Mouse (Mus musculus) ES-E14 (cell line): ENCODE results near the gene Cntnap2. TPM values are rescaled to one million over a fixed set of nuclear protein-coding genes. Genes with fewer than 3 reads are reported as not detected.

Experiments used
- DNase-seq: peaks from one replicate; pipeline ENCODE4 v3.0.0-alpha.2; 2013; ENCODE audit warnings: low read depth, low spot score
- H3K27ac ChIP-seq: 2 replicates; pipeline ENCODE4 v1.5.1; 2012; ENCODE audit warnings: low read depth, mild to moderate bottlenecking, low read length, moderate library complexity, mixed read lengths; ENCODE audit not compliant: poor library complexity, insufficient read depth, severe bottlenecking
- H3K36me3 ChIP-seq: 2 replicates; pipeline ENCODE4 v1.6.1; 2012; ENCODE audit warnings: mild to moderate bottlenecking, low read length, moderate library complexity, mixed read lengths; ENCODE audit not compliant: control insufficient read depth, poor library complexity, insufficient read depth, severe bottlenecking
- H3K4me1 ChIP-seq, 2 experiments: fragments of 150-350 bp in 1 of 2; sonication (generic) in 1 of 2; 2 replicates each; pipeline ENCODE4 v1.6.1; 2012; ENCODE audit warnings: low read length in 2 of 2, mild to moderate bottlenecking in 1 of 2, mixed read lengths in 1 of 2; ENCODE audit not compliant: control insufficient read depth in 2 of 2, insufficient read depth in 2 of 2, poor library complexity in 1 of 2
- H3K4me3 ChIP-seq, 2 experiments: fragments of 150-350 bp in 1 of 2; sonication (generic) in 1 of 2; 2 replicates each; pipeline ENCODE4 v1.5.1; 2012; ENCODE audit warnings: low read length in 2 of 2, low read depth in 1 of 2, mild to moderate bottlenecking in 1 of 2, mixed read lengths in 1 of 2; ENCODE audit not compliant: insufficient read depth in 1 of 2, poor library complexity in 1 of 2, severe bottlenecking in 1 of 2
- H3K9ac ChIP-seq: 2 replicates; pipeline ENCODE4 v1.6.1; 2012; ENCODE audit warnings: low read depth, mild to moderate bottlenecking, low read length, mixed read lengths; ENCODE audit not compliant: poor library complexity, insufficient read depth, severe bottlenecking
- H3K9me3 ChIP-seq: fragments of 150-350 bp; sonication (generic); 2 replicates; pipeline ENCODE4 v1.6.1; 2012; ENCODE audit warnings: low read depth, mild to moderate bottlenecking, low read length; ENCODE audit not compliant: control insufficient read depth, insufficient read depth
- CHD2 ChIP-seq: IDR thresholded peaks from 2 replicates; pipeline ENCODE4 v1.6.1; 2014; ENCODE audit warnings: mild to moderate bottlenecking, low read depth, low read length, inconsistent platforms
- HCFC1 ChIP-seq: IDR thresholded peaks from 2 replicates; pipeline ENCODE4 v1.6.1; 2012; ENCODE audit warnings: low read length, inconsistent platforms, borderline replicate concordance; ENCODE audit not compliant: insufficient read depth
- MAFK ChIP-seq: IDR thresholded peaks from 2 replicates; pipeline ENCODE4 v1.6.1; 2014; ENCODE audit warnings: mild to moderate bottlenecking, low read depth, low read length, inconsistent platforms; ENCODE audit not compliant: insufficient read depth
- ZC3H11A ChIP-seq: IDR thresholded peaks from 2 replicates; pipeline ENCODE4 v1.6.1; 2012; ENCODE audit warnings: low read depth, mild to moderate bottlenecking, inconsistent platforms, low read length, borderline replicate concordance
- ZNF384 ChIP-seq: IDR thresholded peaks from 2 replicates; pipeline ENCODE4 v1.6.1; 2012; ENCODE audit warnings: low read depth, low read length, inconsistent platforms
- in situ Hi-C, 2 experiments: fragments of 600-800 bp; cut with MboI; formaldehyde crosslinking; loops; one replicate each; pipeline ENCODE4 v1.15.1; 2025; ENCODE audit warnings: low sequenced_read_pairs in 2 of 2, inconsistent platforms in 1 of 2; ENCODE audit not compliant: unreplicated experiment in 2 of 2
- total RNA-seq: library from RNA; depleted of rRNA; stranded (reverse); fragments of 300-350 nt; gene quantifications from 2 replicates; pipeline ENCODE4 v1.2.3, GENCODE M21; 2012

Gene Cntnap2
- total RNA-seq, 1 experiment: 7.9 TPM

GRCm38 (mm10) chr6:46419827-46420226, 1360.7 kb downstream of the Cntnap2 start:
- no peak for TF ChIP-seq MAFK
- no peak for TF ChIP-seq ZC3H11A
- no peak for TF ChIP-seq ZNF384
- TF ChIP-seq HCFC1: no peak
- no peak for TF ChIP-seq CHD2
- no peak for DNase-seq
- no peaks in the 10 kb centered on the region for H3K36me3 ChIP-seq
- H3K4me1 ChIP-seq: no peaks in the 10 kb centered on the region
- H3K9me3 ChIP-seq: no peaks in the 10 kb centered on the region
- in situ Hi-C loops: no loop called here
- H3K4me3 ChIP-seq: no peak overlapping the region
- no peak overlapping the region for H3K27ac ChIP-seq
- H3K9ac ChIP-seq: no peak overlapping the region

DNA sequence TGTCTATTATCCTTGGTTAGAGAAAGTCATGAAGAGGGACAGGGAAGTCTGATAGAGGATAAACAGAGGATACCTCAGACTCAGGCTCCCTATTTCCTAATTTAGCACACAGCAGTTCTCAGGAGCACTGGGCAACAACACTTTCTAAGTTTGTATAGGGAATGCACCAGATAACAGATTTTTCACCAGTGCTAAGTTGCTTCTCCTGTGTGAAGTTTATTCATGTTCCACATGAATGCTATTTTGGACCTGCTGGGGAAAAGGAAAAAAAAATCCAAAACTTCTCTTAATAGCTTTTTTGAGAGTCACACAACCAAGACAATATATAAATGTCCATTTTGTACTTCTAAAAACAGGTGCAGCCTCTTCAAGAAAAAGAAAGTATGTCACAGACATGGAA, 1361.2 kb downstream of the Cntnap2 start:
- Histone ChIP-seq H3K4me3 (no peak overlapping the region), H3K36me3 (no peaks in the 10 kb centered on the region), H3K4me1 (no peaks in the 10 kb centered on the region), H3K27ac (no peak overlapping the region), H3K9me3 (no peaks in the 10 kb centered on the region), H3K9ac (no peak overlapping the region)
- in situ Hi-C loops: no loop called here
- DNase-seq: no peak
- TF ChIP-seq CHD2 (no peak), HCFC1 (no peak), ZNF384 (no peak), MAFK (no peak), ZC3H11A (no peak)

- no peaks in the 10 kb centered on the region for H3K9me3 ChIP-seq
- no peak overlapping the region for H3K4me3 ChIP-seq
- no peaks in the 10 kb centered on the region for H3K36me3 ChIP-seq
- no peak overlapping the region for H3K9ac ChIP-seq
- no peak for DNase-seq
- H3K27ac ChIP-seq: no peak overlapping the region
- TF ChIP-seq HCFC1 (no peak), CHD2 (no peak), MAFK (no peak), ZC3H11A (no peak), ZNF384 (no peak)
- H3K4me1 ChIP-seq: no peaks in the 10 kb centered on the region
- in situ Hi-C loops: no loop called here
Measured at GRCm38 (mm10) chr6:46428231-46428630, 1369.1 kb downstream of the Cntnap2 start.

DNA sequence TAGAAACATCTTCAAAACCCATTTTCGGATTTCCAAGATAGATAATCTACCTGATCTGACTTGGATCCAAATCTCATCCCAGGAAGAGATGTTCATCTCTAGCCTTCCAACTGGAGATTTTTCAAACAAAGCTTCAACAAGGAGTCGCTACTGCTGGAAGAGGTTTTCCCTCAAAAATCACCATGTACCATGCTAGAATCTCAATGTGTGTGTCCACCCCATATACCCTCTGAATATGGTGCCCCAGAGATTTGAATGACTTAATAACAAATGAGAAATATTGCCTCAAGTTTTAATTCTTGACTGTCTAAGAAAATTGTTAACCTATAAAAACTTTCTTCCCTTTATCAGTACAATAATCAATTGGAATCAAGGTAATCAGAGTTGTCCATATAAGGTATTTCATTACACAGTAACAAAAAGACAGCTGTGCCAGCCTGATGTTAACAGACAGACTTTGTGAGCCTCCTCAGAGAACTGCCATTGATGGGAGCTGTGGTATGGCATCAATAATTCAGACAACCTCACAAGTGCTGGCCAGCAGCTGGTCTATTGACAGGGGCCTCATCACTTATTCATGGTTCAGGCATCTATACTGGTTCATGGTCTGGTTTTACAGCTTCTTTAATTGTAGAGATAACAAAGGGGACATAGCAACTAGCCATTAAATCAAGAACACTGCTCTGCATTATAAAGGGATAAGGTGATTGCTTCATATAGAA, 1391.9 kb downstream of the Cntnap2 start:
- no peaks in the 10 kb centered on the region for H3K4me1 ChIP-seq
- H3K9me3 ChIP-seq: no peaks in the 10 kb centered on the region
- H3K27ac ChIP-seq: no peak overlapping the region
- in situ Hi-C loops: no loop called here
- no peak overlapping the region for H3K4me3 ChIP-seq
- DNase-seq: no peak
- no peaks in the 10 kb centered on the region for H3K36me3 ChIP-seq
- H3K9ac ChIP-seq: no peak overlapping the region
- no peak for TF ChIP-seq CHD2
- no peak for TF ChIP-seq ZNF384
- no peak for TF ChIP-seq HCFC1
- no peak for TF ChIP-seq MAFK
- no peak for TF ChIP-seq ZC3H11A
